Mouse (Mus musculus): Measurements from ENCODE around the gene Kcna10. TPM values are rescaled to one million over a fixed set of nuclear protein-coding genes. Genes with fewer than 3 reads are reported as not detected.

Gene Kcna10
- polyA plus RNA-seq, 1 experiment from 2014 or later = not detected

DNA sequence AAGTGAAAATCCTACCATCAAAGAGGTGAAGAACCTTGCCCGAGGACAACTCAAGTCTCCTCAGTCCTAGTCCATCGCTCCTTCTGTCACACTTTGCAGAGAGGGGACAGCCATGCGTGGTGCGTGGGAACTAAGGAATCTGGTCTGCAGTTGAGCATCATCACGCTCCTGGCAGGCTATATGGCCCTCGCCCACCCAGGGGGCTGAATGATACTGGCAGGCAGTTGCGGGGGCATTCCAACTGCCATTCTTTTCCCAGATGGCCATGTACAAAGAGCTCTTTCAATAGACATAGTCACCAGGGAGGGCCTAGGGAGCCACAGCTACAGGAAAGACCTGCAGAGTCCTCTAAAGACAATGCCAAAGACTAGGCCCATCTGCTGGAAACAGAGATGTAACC, 24.0 kb upstream of the Kcna10 start:
- 91% methylated on average over 7 of the region's 7 CpGs for WGBS
- H3K4me1 ChIP-seq (ENCODE audit: insufficient read depth) = no peaks in the 10 kb centered on the region

DNA sequence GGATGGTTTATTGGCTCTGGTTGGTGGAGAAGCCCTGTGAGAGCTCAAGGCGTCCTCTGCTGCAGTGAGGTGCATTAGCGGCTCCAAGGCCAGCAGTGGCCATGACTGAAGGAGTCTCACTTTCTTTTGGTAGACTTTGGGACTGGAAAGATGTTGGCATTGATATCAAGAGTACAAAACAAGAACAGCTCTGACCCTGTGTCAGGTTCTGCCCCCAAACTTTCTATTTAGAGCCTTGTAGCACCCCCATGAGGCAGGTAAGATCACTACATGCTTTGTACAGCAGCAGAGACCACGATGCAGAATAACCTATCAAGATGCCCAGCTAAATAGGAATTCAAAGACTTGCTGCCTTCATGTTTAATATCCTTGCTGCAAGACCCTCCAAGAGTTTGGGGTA, 23.4 kb upstream of the Kcna10 start:
- ATAC-seq (ENCODE audit: insufficient read depth) (no peak), DNase-seq (peak; percentile 6)
- Histone ChIP-seq H3K9me3 (ENCODE audit: low read depth, low read length) (no peaks in the 10 kb centered on the region), H3K4me2 (peak overlapping the region; percentile 43), H3K27me3 (ENCODE audit: insufficient read depth, low read length) (peaks cover 3% of the 10 kb centered on the region; the same call in 1 of the 2 replicates), H3K4me1 (ENCODE audit: insufficient read depth) (no peaks in the 10 kb centered on the region), H3K4me3 (ENCODE audit: low read depth, low read length) (no peak overlapping the region), H3K36me3 (ENCODE audit: insufficient read depth) (no peaks in the 10 kb centered on the region), H3K9ac (no peak overlapping the region), H3K27ac (ENCODE audit: low read depth) (no peak overlapping the region)
- TF ChIP-seq CTCF (IDR thresholded peaks at IDR 0.05; ENCODE audit: low read depth) = 0 out of 2 replicates have a peak, but pooled peaks have one; percentile 2
- 59% methylated on average over 3 of the region's 3 CpGs for WGBS

More for the DNA sequence above, 24.0 kb upstream of the Kcna10 start:
- Histone ChIP-seq H3K9me3 (ENCODE audit: low read depth, low read length) (no peaks in the 10 kb centered on the region), H3K27ac (ENCODE audit: low read depth) (no peak overlapping the region), H3K27me3 (ENCODE audit: insufficient read depth, low read length) (peaks cover 3% of the 10 kb centered on the region; the same call in 1 of the 2 replicates), H3K4me2 (no peak overlapping the region), H3K4me3 (ENCODE audit: low read depth, low read length) (no peak overlapping the region), H3K9ac (no peak overlapping the region), H3K36me3 (ENCODE audit: insufficient read depth) (no peaks in the 10 kb centered on the region)
- no peak for TF ChIP-seq CTCF (IDR thresholded peaks at IDR 0.05; ENCODE audit: low read depth)
- ATAC-seq (ENCODE audit: insufficient read depth) (no peak), DNase-seq (no peak)

- Histone ChIP-seq H3K27ac (ENCODE audit: low read depth) (no peak overlapping the region), H3K27me3 (ENCODE audit: insufficient read depth, low read length) (peaks cover 3% of the 10 kb centered on the region; the same call in 1 of the 2 replicates), H3K4me1 (ENCODE audit: insufficient read depth) (no peaks in the 10 kb centered on the region), H3K36me3 (ENCODE audit: insufficient read depth) (no peaks in the 10 kb centered on the region), H3K4me3 (ENCODE audit: low read depth, low read length) (0 out of 2 replicates have a peak overlapping the region, but pooled peaks have one; percentile 0), H3K9me3 (ENCODE audit: low read depth, low read length) (no peaks in the 10 kb centered on the region), H3K9ac (no peak overlapping the region), H3K4me2 (peak overlapping the region; percentile 43)
- WGBS = 2% methylated on average over 17 of the region's 17 CpGs
- peak; percentile 49 for TF ChIP-seq CTCF (IDR thresholded peaks at IDR 0.05; ENCODE audit: low read depth)
- DNase-seq = peak; percentile 50
- peak; percentile 52; the same call in 1 of the 2 replicates for ATAC-seq (ENCODE audit: insufficient read depth)
Observed at GRCm38 (mm10) chr3:107159859-107160324, 23.0 kb upstream of the Kcna10 start.

DNA sequence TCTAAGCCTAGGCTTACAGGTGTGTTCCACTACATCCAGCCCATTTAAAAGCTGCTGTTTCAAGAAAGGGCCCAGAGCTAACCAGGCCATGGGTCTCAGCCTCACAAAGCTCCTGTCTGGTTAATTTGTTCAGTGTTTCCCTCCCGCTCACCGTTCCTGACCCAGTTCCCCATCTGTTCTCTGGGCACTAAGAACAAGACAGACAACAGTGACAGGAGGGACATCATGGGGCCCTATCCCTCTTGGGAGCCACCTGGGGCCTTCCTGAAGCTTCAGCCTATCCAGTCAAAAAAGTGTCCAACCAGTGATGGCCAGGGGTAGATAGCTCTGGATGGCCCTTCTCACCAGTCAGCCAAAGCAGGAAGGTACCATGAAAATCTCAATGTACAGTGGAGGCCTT, 20.1 kb upstream of the Kcna10 start:
- Histone ChIP-seq H3K36me3 (ENCODE audit: insufficient read depth) (no peaks in the 10 kb centered on the region), H3K4me3 (ENCODE audit: low read depth, low read length) (no peak overlapping the region), H3K27ac (ENCODE audit: low read depth) (no peak overlapping the region), H3K4me2 (no peak overlapping the region), H3K27me3 (ENCODE audit: insufficient read depth, low read length) (peaks cover 3% of the 10 kb centered on the region; the same call in 1 of the 2 replicates), H3K9ac (no peak overlapping the region), H3K4me1 (ENCODE audit: insufficient read depth) (no peaks in the 10 kb centered on the region), H3K9me3 (ENCODE audit: low read depth, low read length) (no peaks in the 10 kb centered on the region)
- DNase-seq (no peak), ATAC-seq (ENCODE audit: insufficient read depth) (no peak)
- WGBS = 83% methylated on average over 2 of the region's 2 CpGs
- no peak for TF ChIP-seq CTCF (IDR thresholded peaks at IDR 0.05; ENCODE audit: low read depth)

- no peak for TF ChIP-seq CTCF (IDR thresholded peaks at IDR 0.05; ENCODE audit: low read depth)
- H3K36me3 ChIP-seq (ENCODE audit: insufficient read depth) = no peaks in the 10 kb centered on the region
- H3K4me2 ChIP-seq = no peak overlapping the region
- no peak for ATAC-seq (ENCODE audit: insufficient read depth)
- DNase-seq = no peak
- H3K9me3 ChIP-seq (ENCODE audit: low read depth, low read length) = no peaks in the 10 kb centered on the region
- no peaks in the 10 kb centered on the region for H3K27me3 ChIP-seq (ENCODE audit: insufficient read depth, low read length)
- H3K27ac ChIP-seq (ENCODE audit: low read depth) = no peak overlapping the region
- no peak overlapping the region for H3K9ac ChIP-seq
- WGBS = 64% methylated on average over 2 of the region's 2 CpGs
- no peaks in the 10 kb centered on the region for H3K4me1 ChIP-seq (ENCODE audit: insufficient read depth)
- H3K4me3 ChIP-seq (ENCODE audit: low read depth, low read length) = no peak overlapping the region
Observed at GRCm38 (mm10) chr3:107169552-107169951, 13.3 kb upstream of the Kcna10 start.

DNA sequence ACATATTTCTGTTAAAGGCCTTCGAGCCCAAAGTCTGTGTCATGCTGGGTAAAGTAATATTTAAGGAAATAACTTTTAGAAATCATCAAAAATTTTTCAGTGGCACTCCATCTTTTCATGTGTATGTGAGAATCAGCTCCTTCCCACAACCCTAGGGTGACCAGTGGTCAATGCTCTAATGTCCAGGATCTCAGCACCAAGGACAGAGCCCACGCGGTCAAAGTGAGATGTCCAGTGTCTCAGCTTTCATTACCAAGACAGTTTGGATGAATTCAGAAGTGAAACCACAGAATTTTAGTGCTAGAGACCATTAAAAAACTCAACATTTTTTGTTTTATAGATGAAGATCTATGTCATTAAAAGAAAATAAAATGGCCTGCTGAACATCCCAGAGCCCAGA, 10.9 kb upstream of the Kcna10 start:
- H3K27me3 ChIP-seq (ENCODE audit: insufficient read depth, low read length) = no peaks in the 10 kb centered on the region
- no peaks in the 10 kb centered on the region for H3K36me3 ChIP-seq (ENCODE audit: insufficient read depth)
- ATAC-seq (ENCODE audit: insufficient read depth) (no peak), DNase-seq (peak; percentile 62)
- no peak overlapping the region for H3K4me2 ChIP-seq
- no peak overlapping the region for H3K9ac ChIP-seq
- 67% methylated on average over 3 of the region's 3 CpGs for WGBS
- no peak for TF ChIP-seq CTCF (IDR thresholded peaks at IDR 0.05; ENCODE audit: low read depth)
- H3K27ac ChIP-seq (ENCODE audit: low read depth) = no peak overlapping the region
- H3K9me3 ChIP-seq (ENCODE audit: low read depth, low read length) = no peaks in the 10 kb centered on the region
- no peak overlapping the region for H3K4me3 ChIP-seq (ENCODE audit: low read depth, low read length)
- H3K4me1 ChIP-seq (ENCODE audit: insufficient read depth) = no peaks in the 10 kb centered on the region

DNA sequence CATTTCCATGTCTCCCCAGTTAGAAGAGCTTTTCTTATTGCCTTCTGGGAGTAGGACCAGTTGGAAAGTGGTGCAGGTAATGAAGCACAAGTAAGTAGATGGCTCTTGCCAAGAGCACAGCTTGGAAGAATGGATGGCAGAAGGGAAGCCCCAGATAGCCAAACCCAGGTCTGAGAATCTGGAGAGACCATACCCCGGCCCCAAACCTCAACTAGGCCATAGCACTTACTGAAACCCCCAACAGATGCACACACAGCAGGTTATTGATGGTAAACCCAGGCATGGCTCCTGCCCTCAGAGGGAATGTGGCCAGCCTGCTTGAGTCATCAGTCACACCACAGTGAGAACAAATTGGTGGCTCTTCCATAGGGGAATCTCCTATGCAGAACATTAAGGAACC, 10.3 kb upstream of the Kcna10 start:
- H3K27ac ChIP-seq (ENCODE audit: low read depth) = no peak overlapping the region
- no peaks in the 10 kb centered on the region for H3K27me3 ChIP-seq (ENCODE audit: insufficient read depth, low read length)
- H3K4me1 ChIP-seq (ENCODE audit: insufficient read depth) = no peaks in the 10 kb centered on the region
- no peak overlapping the region for H3K9ac ChIP-seq
- H3K4me3 ChIP-seq (ENCODE audit: low read depth, low read length) = no peak overlapping the region
- no peaks in the 10 kb centered on the region for H3K36me3 ChIP-seq (ENCODE audit: insufficient read depth)
- TF ChIP-seq CTCF (IDR thresholded peaks at IDR 0.05; ENCODE audit: low read depth) = no peak
- 83% methylated on average over 1 of the region's 1 CpGs for WGBS
- no peak for ATAC-seq (ENCODE audit: insufficient read depth)
- H3K4me2 ChIP-seq = no peak overlapping the region
- no peaks in the 10 kb centered on the region for H3K9me3 ChIP-seq (ENCODE audit: low read depth, low read length)
- no peak for DNase-seq

All from lung, embryonic 14.5 days (tissue).